Mouse (Mus musculus): ENCODE measurements around the gene Bag6. TPM values are rescaled to one million over a fixed set of nuclear protein-coding genes. Genes with fewer than 3 reads are reported as not detected.

Gene Bag6
- polyA plus RNA-seq, 1 experiment from 2014 or later, result 77.6 TPM

GRCm38 (mm10) chr17:35165451-35166155 is 30.6 kb downstream of the Bag6 start:
- H3K36me3 ChIP-seq, result peaks cover 24% of the 10 kb centered on the region
- 27% methylated on average over 12 of the region's 12 CpGs for whole genome bisulfite sequencing
- DNase-seq (ENCODE audit: low spot score), result no peak

GRCm38 (mm10) chr17:35166352-35167035 is 31.5 kb downstream of the Bag6 start:
- 73% methylated on average over 8 of the region's 8 CpGs for WGBS
- Histone ChIP-seq H3K4me1 (replicated peaks) (peaks cover 30% of the 10 kb centered on the region), H3K9me3 (no peaks in the 10 kb centered on the region), H3K36me3 (peaks cover 15% of the 10 kb centered on the region), H3K4me3 (peak overlapping the region; percentile 97), H3K27ac (peak overlapping the region; percentile 100), H3K27me3 (ENCODE audit: insufficient read depth, poor library complexity, severe bottlenecking) (no peaks in the 10 kb centered on the region)
- DNase-seq (ENCODE audit: low spot score), result no peak

More at GRCm38 (mm10) chr17:35165451-35166155, 30.6 kb downstream of the Bag6 start:
- H3K4me1 ChIP-seq (replicated peaks), result peaks cover 30% of the 10 kb centered on the region
- peak overlapping the region; percentile 97 for H3K4me3 ChIP-seq
- H3K27me3 ChIP-seq (ENCODE audit: insufficient read depth, poor library complexity, severe bottlenecking), result no peaks in the 10 kb centered on the region
- H3K27ac ChIP-seq, result peak overlapping the region; percentile 100
- H3K9me3 ChIP-seq, result no peaks in the 10 kb centered on the region

- Histone ChIP-seq H3K27me3 (ENCODE audit: insufficient read depth, poor library complexity, severe bottlenecking) (no peaks in the 10 kb centered on the region; the same call in 1 of the 2 replicates), H3K36me3 (peaks cover 2% of the 10 kb centered on the region), H3K27ac (no peak overlapping the region), H3K9me3 (no peaks in the 10 kb centered on the region), H3K4me3 (0 out of 2 replicates have a peak overlapping the region, but pooled peaks have one; percentile 0), H3K4me1 (replicated peaks) (peaks cover 17% of the 10 kb centered on the region)
- DNase-seq (ENCODE audit: low spot score), result no peak
- 92% methylated on average over 7 of the region's 7 CpGs for WGBS
Measured at GRCm38 (mm10) chr17:35167794-35168193, 32.8 kb downstream of the Bag6 start.

- Histone ChIP-seq H3K27ac (0 out of 2 replicates have a peak overlapping the region, but pooled peaks have one; percentile 18), H3K36me3 (no peaks in the 10 kb centered on the region), H3K4me1 (replicated peaks) (peaks cover 9% of the 10 kb centered on the region), H3K27me3 (ENCODE audit: insufficient read depth, poor library complexity, severe bottlenecking) (no peaks in the 10 kb centered on the region; the same call in 1 of the 2 replicates), H3K9me3 (no peaks in the 10 kb centered on the region), H3K4me3 (no peak overlapping the region)
- no peak for DNase-seq (ENCODE audit: low spot score)
- WGBS, result 32% methylated on average over 4 of the region's 4 CpGs
Measured at GRCm38 (mm10) chr17:35168541-35169207, 33.7 kb downstream of the Bag6 start.

GRCm38 (mm10) chr17:35172445-35173234 is 37.7 kb downstream of the Bag6 start:
- H3K27me3 ChIP-seq (ENCODE audit: insufficient read depth, poor library complexity, severe bottlenecking), result no peaks in the 10 kb centered on the region; the same call in 1 of the 2 replicates
- no peak for DNase-seq (ENCODE audit: low spot score)
- H3K4me1 ChIP-seq (replicated peaks), result no peaks in the 10 kb centered on the region
- WGBS, result 71% methylated on average over 11 of the region's 11 CpGs
- H3K4me3 ChIP-seq, result no peak overlapping the region
- H3K36me3 ChIP-seq, result no peaks in the 10 kb centered on the region
- no peak overlapping the region for H3K27ac ChIP-seq
- no peaks in the 10 kb centered on the region for H3K9me3 ChIP-seq

- no peaks in the 10 kb centered on the region for H3K9me3 ChIP-seq
Measured at GRCm38 (mm10) chr17:35173329-35173728, 38.4 kb downstream of the Bag6 start.

GRCm38 (mm10) chr17:35174201-35174977 is 39.4 kb downstream of the Bag6 start:
- H3K4me1 ChIP-seq (replicated peaks), result no peaks in the 10 kb centered on the region
- no peak overlapping the region for H3K27ac ChIP-seq
- DNase-seq (ENCODE audit: low spot score), result no peak
- WGBS, result 76% methylated on average over 8 of the region's 8 CpGs
- H3K27me3 ChIP-seq (ENCODE audit: insufficient read depth, poor library complexity, severe bottlenecking), result no peaks in the 10 kb centered on the region; the same call in 1 of the 2 replicates
- H3K9me3 ChIP-seq, result no peaks in the 10 kb centered on the region
- no peak overlapping the region for H3K4me3 ChIP-seq
- no peaks in the 10 kb centered on the region for H3K36me3 ChIP-seq

More at GRCm38 (mm10) chr17:35173329-35173728, 38.4 kb downstream of the Bag6 start:
- no peaks in the 10 kb centered on the region for H3K4me1 ChIP-seq (replicated peaks)
- no peaks in the 10 kb centered on the region for H3K36me3 ChIP-seq
- no peak overlapping the region for H3K4me3 ChIP-seq
- H3K27me3 ChIP-seq (ENCODE audit: insufficient read depth, poor library complexity, severe bottlenecking), result no peaks in the 10 kb centered on the region; the same call in 1 of the 2 replicates
- no peak for DNase-seq (ENCODE audit: low spot score)
- WGBS, result 77% methylated on average over 3 of the region's 3 CpGs
- no peak overlapping the region for H3K27ac ChIP-seq

- no peak for DNase-seq (ENCODE audit: low spot score)
- no peak overlapping the region for H3K27ac ChIP-seq
- H3K9me3 ChIP-seq, result no peaks in the 10 kb centered on the region
- no peaks in the 10 kb centered on the region; the same call in 1 of the 2 replicates for H3K27me3 ChIP-seq (ENCODE audit: insufficient read depth, poor library complexity, severe bottlenecking)
- 72% methylated on average over 6 of the region's 6 CpGs for WGBS
- no peaks in the 10 kb centered on the region for H3K4me1 ChIP-seq (replicated peaks)
- no peaks in the 10 kb centered on the region for H3K36me3 ChIP-seq
- no peak overlapping the region for H3K4me3 ChIP-seq
Measured at GRCm38 (mm10) chr17:35175382-35175781, 40.4 kb downstream of the Bag6 start.

- H3K27ac ChIP-seq, result no peak within 1 kb of the TSS
- no peaks in the 10 kb centered on the region for H3K9me3 ChIP-seq
Measured at GRCm38 (mm10) chr17:35175968-35176367, 41.0 kb downstream of the Bag6 start, which contains the start of gene Aif1. Gene Aif1 (minus strand): TSS chr17:35176068.

GRCm38 (mm10) chr17:35178528-35178927 is 43.5 kb downstream of the Bag6 start:
- Histone ChIP-seq H3K4me3 (no peak overlapping the region), H3K9me3 (no peaks in the 10 kb centered on the region), H3K27ac (no peak overlapping the region), H3K27me3 (ENCODE audit: insufficient read depth, poor library complexity, severe bottlenecking) (no peaks in the 10 kb centered on the region), H3K4me1 (replicated peaks) (no peaks in the 10 kb centered on the region), H3K36me3 (no peaks in the 10 kb centered on the region)
- peak; percentile 72 for DNase-seq (ENCODE audit: low spot score)
- 15% methylated on average over 5 of the region's 5 CpGs for WGBS

More at GRCm38 (mm10) chr17:35175968-35176367, 41.0 kb downstream of the Bag6 start, which contains the start of gene Aif1:
- DNase-seq (ENCODE audit: low spot score), result no peak
- Histone ChIP-seq H3K27me3 (ENCODE audit: insufficient read depth, poor library complexity, severe bottlenecking) (no peaks in the 10 kb centered on the region; the same call in 1 of the 2 replicates), H3K36me3 (no peaks in the 10 kb centered on the region), H3K4me3 (no peak within 1 kb of the TSS), H3K4me1 (replicated peaks) (no peaks in the 10 kb centered on the region)
- WGBS, result 38% methylated on average over 2 of the region's 2 CpGs

GRCm38 (mm10) chr17:35180093-35180492 is 45.1 kb downstream of the Bag6 start:
- Histone ChIP-seq H3K36me3 (no peaks in the 10 kb centered on the region), H3K9me3 (no peaks in the 10 kb centered on the region), H3K27ac (no peak overlapping the region), H3K4me1 (replicated peaks) (0 out of 2 replicates have a peak, but pooled peaks cover under 1% of the 10 kb centered on the region), H3K4me3 (no peak overlapping the region), H3K27me3 (ENCODE audit: insufficient read depth, poor library complexity, severe bottlenecking) (no peaks in the 10 kb centered on the region)
- DNase-seq (ENCODE audit: low spot score), result no peak
- WGBS, result 88% methylated on average over 5 of the region's 5 CpGs
